Mouse (Mus musculus) E14TG2a.4 (cell line): ENCODE measurements around the gene Chrnb2.

Experiments used
- CTCF ChIP-seq: conservative IDR thresholded peaks from 2 replicates; pipeline ENCODE4 v1.5.1; 2014; ENCODE audit warnings: low read length
- NANOG ChIP-seq: IDR thresholded peaks from 2 replicates; pipeline ENCODE4 v1.6.1; 2014; ENCODE audit warnings: borderline replicate concordance, low read length, mixed read lengths
- POU5F1 ChIP-seq: IDR thresholded peaks from 2 replicates; pipeline ENCODE4 v1.6.1; 2014; ENCODE audit warnings: low read length, borderline replicate concordance

- peak; percentile 53 for TF ChIP-seq CTCF
- no peak for TF ChIP-seq POU5F1
- no peak for TF ChIP-seq NANOG
These were observed 46.4 kb upstream of the Chrnb2 start for GRCm38 (mm10) chr3:89810841-89811240.
